Comparison of ENCODE assay signal across 16 mouse cellular contexts in the genomic region with DNA sequence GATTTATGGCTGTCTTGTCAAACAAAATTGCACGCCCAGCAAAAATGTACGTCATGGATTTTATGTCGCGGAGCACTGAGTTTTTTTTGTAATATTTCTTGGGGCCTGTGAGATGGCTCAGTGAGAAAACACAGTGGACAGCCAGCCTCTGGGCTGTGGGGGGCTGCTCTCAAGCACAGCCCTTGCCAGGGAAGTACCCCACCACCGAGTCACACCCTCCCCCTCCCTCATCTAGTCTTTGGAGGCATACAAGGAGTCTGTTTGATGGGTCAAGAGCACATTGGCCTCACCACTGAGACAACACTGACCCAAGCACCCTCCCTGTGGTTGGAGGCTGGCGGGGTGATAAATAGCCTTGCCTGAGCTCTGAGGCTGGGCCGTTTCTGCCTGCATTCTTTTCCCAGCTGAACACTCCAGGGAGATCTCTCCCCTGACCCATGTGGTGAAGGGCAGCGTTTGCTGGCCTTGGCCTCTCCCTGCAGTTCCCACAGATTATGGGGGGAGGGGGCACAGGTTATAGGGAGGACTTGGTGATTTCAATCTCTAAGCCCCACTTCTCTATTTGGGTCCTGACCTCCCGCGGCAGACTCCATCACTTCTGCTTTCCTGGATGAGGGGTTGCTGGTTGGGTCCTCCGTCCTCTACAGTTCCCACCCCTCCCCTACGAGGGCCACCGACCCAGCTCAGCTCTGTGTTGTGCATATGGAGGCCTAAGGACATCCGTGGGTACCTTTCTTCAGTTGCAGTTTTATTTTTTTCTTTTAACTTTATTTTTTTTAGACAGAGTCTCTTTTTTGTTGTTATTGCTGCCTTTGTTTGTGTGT. TPM values are rescaled to one million over a fixed set of nuclear protein-coding genes. Genes with fewer than 3 reads are reported as not detected.
DNase-seq lines count a peak whose midpoint lies in the region; ATAC-seq lines count a peak whose summit lies in the region.
"Had no signal": no experiment of that assay in that cellular context is flagged by ENCODE, and none has a peak within 500 bp of the region (broad histone marks: within the 10 kb centered on the region; RNA-seq: fewer than 3 reads in every experiment).

No protein-coding gene starts in this region.

- H3K27me3 ChIP-seq in liver, embryonic 11.5 days (replicated peaks; ENCODE audit: control insufficient read depth, insufficient read depth, low read length), result no peaks in the 10 kb centered on the region
- no peaks in the 10 kb centered on the region for H3K27me3 ChIP-seq in hindbrain, embryonic 12.5 days
- H3K27me3 ChIP-seq: CH12.LX; heart, embryonic 15.5 days had no signal

- DNase-seq in liver, result peak; percentile 17
- DNase-seq in liver, embryonic 11.5 days (ENCODE audit: low spot score), result no peak
- DNase-seq in embryo, embryonic 10 days (ENCODE audit: low spot score), result peak; percentile 77
- peak; percentile 76 for DNase-seq in neural tube, embryonic 10.5 days (ENCODE audit: extremely low spot score, low spot score)
- no peak for DNase-seq in thymus, adult 18-20 months
- DNase-seq in ovary, adult 18-20 months (ENCODE audit: low spot score), result no peak
- DNase-seq: cerebellum, adult 11-12 months; kidney, adult 8-10 months; layer of hippocampus, postnatal 36 days; lung, postnatal 10 days; right cerebral cortex, postnatal 25 days had no signal

- no peak overlapping the region for H3K4me2 ChIP-seq in liver, embryonic 11.5 days
- no peak overlapping the region for H3K4me2 ChIP-seq in hindbrain, embryonic 12.5 days (replicated peaks)
- H3K4me2 ChIP-seq: heart, embryonic 15.5 days had no signal

- H3K9ac ChIP-seq in liver, embryonic 11.5 days (ENCODE audit: low read depth, low read length), result no peak overlapping the region
- no peak overlapping the region for H3K9ac ChIP-seq in hindbrain, embryonic 12.5 days
- H3K9ac ChIP-seq: heart, embryonic 15.5 days had no signal

- no peaks in the 10 kb centered on the region for H3K9me3 ChIP-seq in liver, embryonic 11.5 days (ENCODE audit: control insufficient read depth, low read length)
- no peaks in the 10 kb centered on the region for H3K9me3 ChIP-seq in hindbrain, embryonic 12.5 days (replicated peaks)
- H3K9me3 ChIP-seq: heart, embryonic 15.5 days had no signal

- peaks cover 3% of the 10 kb centered on the region; the same call in 1 of the 2 replicates for H3K4me1 ChIP-seq in liver, embryonic 11.5 days (replicated peaks; ENCODE audit: control insufficient read depth, insufficient read depth, low read length)
- H3K4me1 ChIP-seq in hindbrain, embryonic 12.5 days, result peaks cover 26% of the 10 kb centered on the region

- no peak for ATAC-seq in liver, embryonic 11.5 days (replicated peaks; ENCODE audit: low FRiP score)
- peak; percentile 40; the same call in 1 of the 2 replicates for ATAC-seq in hindbrain, embryonic 12.5 days (ENCODE audit: low FRiP score)
- no peak for ATAC-seq in activated CD4-positive, CD25-positive, alpha-beta regulatory T cell, adult 4 months

- no peak overlapping the region for H3K4me3 ChIP-seq in liver, embryonic 11.5 days (ENCODE audit: low read depth, low read length)
- H3K4me3 ChIP-seq in hindbrain, embryonic 12.5 days, result no peak overlapping the region
- H3K4me3 ChIP-seq: forebrain, embryonic 10.5 days; heart, embryonic 15.5 days had no signal

- 37% methylated on average over 14 of the region's 14 CpGs for WGBS in liver, embryonic 11.5 days
- 42% methylated on average over 14 of the region's 14 CpGs for WGBS in hindbrain, embryonic 12.5 days

- no peak overlapping the region for H3K27ac ChIP-seq in liver, embryonic 11.5 days (ENCODE audit: low read depth, low read length)
- H3K27ac ChIP-seq in hindbrain, embryonic 12.5 days, result peak overlapping the region; percentile 71
- H3K27ac ChIP-seq: forebrain, embryonic 10.5 days; heart, embryonic 15.5 days had no signal

- no peaks in the 10 kb centered on the region for H3K36me3 ChIP-seq in liver, embryonic 11.5 days (ENCODE audit: control insufficient read depth, insufficient read depth, low read length)
- no peaks in the 10 kb centered on the region for H3K36me3 ChIP-seq in hindbrain, embryonic 12.5 days
- H3K36me3 ChIP-seq: forebrain, embryonic 10.5 days; heart, embryonic 15.5 days had no signal

RNA-seq across cellular contexts. Expression of a gene that starts 26.3 kb away (rescaled TPM):
- 5.9 and 6.0 TPM in 2 replicates for polyA plus RNA-seq in liver, embryonic 11.5 days (2014; fragmentation: Nextera tagmentation; extraction: Ambion mirVana)
- 1.1 and 1.5 TPM in 2 replicates for polyA plus RNA-seq in hindbrain, embryonic 12.5 days (2016; fragmentation: Nextera tagmentation; extraction: Ambion mirVana)
- polyA plus RNA-seq in activated CD4-positive, CD25-positive, alpha-beta regulatory T cell, adult 4 months (2017; shearing (Covaris generic)), result 10 to 100 TPM; 63.7 to 99.5 TPM

Comparison
In these comparisons a context has a peak if more than half of its experiments do, and no peak if none do; other contexts are left out.
1. DNase-seq: peak in liver (single experiment), embryo, embryonic 10 days (single experiment) and neural tube, embryonic 10.5 days (single experiment); none in liver, embryonic 11.5 days (single experiment), thymus, adult 18-20 months (0 of 2) and ovary, adult 18-20 months (single experiment).